Mouse (Mus musculus) frontal cortex, postnatal 14 days (tissue): Measurements from ENCODE around the gene Osbpl8.

Source experiments
- DNase-seq, 2 experiments: peaks; one replicate each; pipeline ENCODE4 v3.0.0; 2022; ENCODE audit warnings: low spot score in 2 of 2

Osbpl8 gene

DNA sequence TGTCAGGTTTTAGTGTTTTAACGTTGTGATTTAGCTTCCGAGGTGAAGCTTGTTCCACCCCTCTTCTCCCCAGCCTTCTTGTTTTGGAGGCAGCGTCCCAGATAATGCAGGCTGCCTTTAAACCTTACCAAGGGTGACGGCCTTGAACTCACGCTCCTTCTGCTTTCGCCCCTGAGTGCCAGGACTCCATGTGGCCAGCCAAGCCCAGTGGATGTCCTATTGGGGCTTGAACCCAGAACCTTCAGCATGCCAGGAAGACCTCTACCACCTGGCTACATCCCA, 70.7 kb downstream of the Osbpl8 start:
- DNase-seq: no peak

DNA sequence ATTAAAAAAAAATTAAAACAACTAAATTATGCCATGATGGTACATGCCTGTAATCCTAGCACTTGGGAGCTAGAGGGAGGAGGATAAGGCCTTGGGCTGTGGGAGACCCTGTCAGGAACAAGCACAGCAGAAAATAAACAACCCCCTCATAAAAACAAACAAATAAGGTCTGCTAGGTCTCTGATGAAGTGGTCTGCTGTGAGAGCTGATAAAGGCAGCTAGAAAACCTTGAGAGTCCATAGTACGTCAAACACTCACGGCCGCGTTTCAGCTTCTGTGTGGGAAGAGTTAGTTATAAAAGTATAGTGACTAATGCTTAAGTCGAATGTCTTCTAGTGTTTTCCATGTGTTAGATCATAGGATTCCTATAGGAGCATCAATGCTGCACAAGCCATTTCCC, 72.9 kb downstream of the Osbpl8 start:
- DNase-seq: no peak

DNA sequence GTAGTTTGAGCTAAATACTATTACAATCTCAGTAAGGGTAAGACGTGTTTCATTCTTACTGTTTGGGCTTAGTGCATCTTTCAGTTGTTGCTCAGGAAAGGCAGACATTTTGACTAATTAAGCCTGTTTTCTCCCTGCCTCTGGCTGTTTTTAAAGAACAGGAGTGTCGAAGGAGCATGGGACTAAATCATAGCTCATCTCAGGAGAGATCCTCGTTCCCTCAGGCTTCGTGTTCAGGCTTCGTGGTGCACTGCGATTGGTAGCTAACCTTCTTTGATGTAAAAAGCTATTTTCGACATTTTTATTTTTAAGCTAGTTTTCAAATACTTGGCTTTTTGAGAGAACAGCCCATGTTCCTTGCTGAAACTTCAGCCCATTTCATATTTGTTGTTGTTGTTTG, 78.1 kb downstream of the Osbpl8 start:
- DNase-seq: no peak

DNA sequence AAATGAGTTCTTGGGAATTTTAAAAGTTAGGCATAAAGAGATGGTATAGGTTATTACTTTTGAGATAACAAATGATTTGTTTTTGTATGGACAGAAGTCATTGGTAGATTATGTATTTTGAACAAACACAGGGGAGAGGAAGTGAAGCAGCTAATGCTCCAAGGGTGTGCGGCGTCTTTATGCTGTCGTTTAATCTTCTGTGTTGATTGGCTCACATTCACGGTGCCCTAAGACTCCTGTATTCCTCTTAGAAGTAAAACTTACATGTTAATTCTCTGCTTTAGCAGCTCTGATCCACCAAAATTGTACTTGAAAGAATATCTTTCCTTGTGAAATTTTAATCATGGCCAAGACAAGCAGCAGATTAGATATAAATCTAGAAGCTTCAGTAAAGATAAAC, 83.1 kb downstream of the Osbpl8 start:
- no peak for DNase-seq

DNA sequence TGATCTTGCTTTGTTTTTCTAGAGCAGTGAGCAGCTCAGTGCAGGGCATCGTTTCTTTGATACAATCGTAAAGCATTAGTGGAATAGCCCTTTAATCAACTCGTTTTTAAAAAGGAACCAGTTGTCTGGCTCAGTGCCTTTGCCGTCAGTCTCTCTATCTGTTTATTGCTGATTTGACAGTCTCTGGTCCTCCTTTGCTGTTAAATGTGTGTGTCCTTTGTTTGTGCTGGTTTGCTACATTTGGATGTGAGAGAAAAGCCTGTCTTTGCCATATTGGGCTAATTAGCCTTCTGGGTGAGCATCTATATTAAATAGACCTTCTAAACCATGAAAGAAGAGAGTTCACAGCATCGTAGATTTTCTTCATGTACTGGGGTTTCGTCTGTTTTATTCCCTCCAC, 83.6 kb downstream of the Osbpl8 start:
- no peak for DNase-seq

DNA sequence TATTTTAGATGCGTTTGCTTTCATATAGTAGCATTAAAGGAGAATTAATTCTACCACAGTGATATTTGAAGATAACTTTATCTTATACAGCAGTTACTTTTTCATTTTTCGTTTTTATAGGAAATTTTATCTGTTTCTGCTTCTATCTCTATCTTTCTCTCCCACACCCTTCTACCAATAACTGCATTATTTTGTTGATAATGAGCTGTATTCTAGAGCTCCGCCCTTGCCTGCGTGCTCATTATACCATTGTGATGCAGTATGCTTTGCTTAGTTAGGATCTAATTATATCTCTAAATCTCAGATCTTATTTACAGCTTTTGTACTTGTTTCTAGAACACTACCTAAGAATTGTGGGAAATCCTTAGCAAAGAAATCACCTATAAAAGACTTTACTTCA, 85.6 kb downstream of the Osbpl8 start:
- DNase-seq: no peak

DNA sequence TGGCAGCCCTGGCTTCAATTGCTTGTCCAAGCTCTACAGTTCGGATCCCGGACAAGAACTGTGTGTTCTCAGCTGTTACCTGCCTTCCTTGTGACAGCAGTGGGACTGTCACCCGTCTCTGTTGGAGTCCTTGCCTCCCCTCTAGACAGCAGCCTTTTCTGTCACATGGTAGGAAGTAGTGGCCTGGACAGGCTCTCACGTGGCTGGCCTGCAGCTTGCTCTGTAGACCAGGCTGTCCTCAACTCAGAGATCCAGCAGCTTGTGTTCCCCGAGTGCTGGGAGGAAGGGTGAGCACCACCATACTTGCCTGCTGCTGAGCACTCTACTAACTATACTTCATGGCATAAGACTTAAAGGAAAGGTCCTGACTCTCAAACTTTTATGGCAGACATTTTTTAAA, 87.1 kb downstream of the Osbpl8 start:
- no peak for DNase-seq

DNA sequence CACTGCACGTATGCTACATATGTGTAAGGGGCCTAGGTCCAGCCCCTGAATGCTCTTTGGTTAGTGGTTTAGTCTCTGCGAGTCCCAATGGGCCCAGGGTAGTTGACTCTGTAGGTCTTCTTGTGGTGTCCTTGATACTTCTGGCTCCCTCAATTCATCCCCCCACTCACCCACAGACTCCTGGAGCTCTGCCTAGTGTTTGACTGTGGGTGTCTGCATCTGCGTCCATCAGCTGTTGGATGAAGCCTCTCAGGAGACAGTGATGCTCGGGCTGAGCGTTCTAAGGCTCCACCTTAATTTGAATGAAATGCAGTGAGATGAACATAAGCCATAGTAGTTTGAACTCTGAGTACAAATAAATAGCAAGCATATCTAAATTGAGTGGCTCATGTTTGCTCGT, 90.7 kb downstream of the Osbpl8 start:
- DNase-seq: no peak

DNA sequence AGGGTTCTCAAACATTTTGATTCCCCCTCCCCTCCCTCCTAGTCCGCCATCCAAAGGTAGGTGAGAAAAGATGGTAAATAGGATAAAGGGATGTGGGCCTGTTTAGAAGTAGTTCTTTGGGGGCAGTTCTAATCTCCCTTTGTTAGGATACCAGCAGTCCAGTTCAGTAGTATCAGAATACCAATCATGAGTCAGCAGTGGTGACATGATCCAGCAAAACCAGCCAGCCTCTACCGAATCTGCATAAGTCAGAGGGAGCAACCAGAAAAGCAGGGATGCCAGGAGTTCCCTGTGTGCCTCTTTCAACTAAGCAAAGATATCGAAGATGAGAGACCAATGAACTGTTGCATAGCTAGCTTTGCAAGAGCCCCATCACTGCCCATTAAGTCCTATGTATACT, 91.6 kb downstream of the Osbpl8 start:
- DNase-seq: no peak

DNA sequence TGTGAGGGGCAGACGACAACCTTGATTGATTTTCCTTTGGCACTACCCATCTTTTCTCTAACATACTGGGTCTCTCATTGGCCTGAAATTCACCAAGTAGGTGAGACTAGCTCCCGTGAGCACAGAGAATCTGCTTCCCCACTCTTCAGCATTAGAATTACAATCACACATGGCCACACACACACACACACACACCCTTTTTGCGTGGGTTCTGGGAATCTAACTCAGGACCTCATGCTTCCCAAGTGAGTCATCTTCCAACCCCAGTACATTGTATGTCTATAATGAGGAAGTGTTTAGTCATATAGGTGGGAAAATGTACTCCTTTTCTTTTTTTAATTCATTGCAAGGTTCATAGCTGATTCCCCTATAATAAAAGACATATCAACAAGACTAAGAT, 92.8 kb downstream of the Osbpl8 start:
- DNase-seq: no peak

DNA sequence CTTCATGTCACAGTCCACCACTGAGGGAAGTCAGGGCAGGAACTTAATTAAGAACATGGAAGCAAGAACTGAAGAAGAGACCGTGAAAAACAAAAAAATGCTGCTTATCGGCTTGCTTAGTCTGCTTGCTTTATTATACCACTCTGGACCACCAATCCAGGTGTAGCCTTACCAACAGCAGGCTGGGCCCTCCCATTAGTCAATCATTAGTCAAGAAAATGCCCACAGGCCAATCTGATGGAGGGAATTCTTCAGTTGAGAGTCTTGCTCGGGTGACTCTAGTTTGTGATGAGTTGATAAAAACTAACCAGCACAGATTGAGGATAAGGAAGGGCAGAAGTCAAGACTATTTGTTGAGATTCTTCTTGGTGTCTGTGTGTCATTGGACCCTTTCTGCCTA, 93.7 kb downstream of the Osbpl8 start:
- no peak for DNase-seq

DNA sequence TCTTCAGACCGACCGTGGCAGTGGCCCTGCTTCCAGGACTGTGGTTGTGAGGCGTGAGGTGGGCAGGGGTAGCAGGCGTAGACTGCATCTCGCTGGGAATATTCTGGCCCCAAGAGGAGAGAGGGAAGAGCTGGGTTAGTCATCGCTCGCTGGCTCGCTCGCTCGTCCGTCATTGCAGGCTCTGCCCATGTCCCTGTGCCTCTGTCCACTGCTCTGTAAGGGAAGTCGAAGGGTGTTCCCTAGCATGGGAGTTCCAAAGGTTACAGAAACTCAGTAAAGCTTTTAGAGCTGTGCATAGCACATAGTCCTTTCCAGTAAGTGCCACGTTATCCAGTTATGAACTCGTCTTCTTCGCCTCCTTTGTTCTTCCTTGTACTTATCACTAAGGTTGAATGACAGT, 107.1 kb downstream of the Osbpl8 start:
- no peak for DNase-seq

DNA sequence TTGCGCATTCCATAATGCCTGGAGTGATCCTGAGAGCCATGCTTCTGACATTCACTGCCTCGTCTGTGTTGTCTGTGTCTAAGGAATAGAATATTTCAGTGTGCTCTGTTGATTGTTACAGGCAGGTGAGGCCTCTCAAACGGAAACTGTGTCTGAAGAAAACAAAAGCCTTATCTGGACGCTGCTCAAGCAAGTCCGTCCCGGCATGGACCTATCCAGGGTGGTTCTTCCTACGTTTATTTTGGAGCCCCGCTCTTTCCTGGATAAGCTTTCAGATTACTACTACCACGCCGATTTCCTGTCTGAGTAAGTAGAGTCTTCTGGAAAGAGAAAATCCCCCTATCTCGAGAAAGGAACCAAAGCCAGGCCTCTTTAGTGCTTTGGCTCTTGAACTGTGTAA, 108.4 kb downstream of the Osbpl8 start:
- no peak for DNase-seq

DNA sequence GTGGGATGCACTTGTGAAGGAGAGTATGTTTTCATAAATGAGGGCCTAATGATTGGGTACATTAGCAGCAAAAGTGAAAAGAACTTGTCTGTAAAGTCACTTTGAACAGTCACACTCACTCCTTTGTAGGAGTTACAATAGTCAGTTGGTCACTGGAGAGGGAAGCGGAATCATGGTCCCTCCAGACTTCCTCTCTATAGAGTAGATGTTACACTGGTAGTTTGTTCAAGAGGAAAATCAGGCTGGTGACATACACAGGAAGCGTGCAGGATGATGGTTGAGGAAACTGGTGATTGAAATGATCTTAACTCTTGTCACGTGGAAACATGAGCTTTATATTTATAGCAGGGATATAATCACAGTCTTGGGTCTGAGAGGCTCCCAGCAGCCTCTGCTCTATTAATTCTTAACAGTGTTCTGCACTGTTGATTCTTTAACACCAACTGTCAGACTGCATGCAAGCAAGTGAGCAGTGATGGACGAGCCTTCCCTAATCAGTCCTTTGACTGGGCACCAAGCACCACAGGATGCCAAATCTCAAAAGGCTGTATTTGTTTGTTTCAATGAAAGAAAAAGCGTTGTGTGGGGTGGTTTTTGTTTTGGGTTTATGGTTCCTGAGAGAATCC, 109.0 kb downstream of the Osbpl8 start:
- no peak for DNase-seq

DNA sequence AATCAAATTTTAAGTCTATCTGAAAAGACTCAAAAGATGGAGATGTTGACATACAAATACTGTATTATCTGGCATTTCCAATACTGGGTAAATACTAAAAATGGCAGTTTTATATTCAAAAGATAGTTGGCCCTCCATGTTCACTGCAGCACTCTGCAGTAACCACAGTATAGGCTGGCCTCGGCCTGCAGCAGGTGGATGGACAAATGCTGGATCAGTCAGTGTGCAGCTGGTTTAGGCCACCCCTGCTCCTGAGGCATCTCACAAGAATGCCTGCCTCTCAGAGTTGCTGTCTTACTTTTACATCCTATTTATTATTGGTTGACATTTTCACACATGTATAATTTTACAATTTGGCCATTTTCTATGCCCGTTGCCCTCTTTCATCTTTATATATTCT, 111.3 kb downstream of the Osbpl8 start:
- no peak for DNase-seq

DNA sequence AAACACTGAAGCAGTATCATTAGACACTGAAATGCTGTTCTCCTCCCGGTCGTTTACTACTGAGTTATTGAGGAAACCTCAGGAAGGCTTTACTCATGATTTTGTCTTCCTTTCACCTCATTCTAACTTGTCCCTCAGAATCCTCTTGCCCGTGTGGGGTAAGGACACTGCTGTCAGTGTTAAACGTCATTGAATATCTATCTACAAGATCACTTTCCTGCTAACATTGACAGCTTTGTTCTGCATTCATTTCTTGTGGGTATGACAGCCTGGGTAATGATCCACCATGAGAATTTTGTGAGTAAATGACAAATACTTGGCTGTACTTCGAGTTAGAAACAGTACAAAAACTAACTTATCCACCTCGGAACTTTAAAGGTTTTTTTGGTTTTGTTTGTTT, 133.1 kb downstream of the Osbpl8 start:
- no peak for DNase-seq

DNA sequence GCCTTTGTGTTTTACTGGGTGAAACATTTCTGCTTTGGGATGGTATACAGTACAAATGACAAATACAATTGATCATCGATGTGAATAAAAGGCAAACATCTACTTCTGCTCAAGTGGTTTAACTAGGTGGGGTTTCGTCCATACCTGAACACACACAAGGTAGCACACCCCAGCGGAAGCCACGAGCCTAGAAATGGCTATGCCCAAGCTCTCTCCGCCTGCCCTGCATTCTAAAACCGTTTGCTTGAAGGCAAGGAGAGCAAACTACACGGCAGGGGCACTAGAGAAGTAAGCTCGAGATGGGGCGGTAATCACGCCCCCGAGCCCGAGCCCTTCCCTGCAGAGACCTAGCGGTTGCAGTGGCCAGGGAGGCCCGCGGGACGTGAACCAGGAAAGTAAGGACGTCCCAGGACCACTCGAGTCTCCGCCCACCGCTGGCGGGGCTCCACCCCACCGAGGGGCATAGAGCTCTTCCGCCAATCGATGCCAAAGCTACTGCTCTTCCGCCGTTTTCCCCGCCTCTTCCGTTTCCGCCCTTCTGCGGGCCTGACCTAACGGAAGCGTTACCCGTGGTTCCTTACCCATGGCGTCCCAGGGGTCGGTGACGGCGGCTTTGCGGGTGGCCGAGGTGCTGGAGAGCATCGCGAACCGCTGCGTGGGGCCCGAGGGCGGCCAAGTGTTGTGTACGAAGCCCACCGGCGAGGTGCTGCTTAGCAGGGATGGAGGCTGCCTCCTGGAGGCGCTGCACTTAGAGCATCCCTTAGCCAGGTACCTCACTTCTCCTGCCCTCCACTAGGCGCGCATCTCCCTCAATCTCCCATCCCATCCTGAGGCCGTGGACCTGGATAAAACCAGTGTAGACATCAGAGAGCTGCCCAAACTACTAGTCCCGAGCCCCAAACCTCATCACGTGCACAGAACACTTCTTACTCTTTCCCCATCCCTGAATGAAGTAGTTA, 133.9 kb downstream of the Osbpl8 start, which contains the start of gene Bbs10:
Bbs10 (plus strand) TSS at position 540 of the 959 bp plus-strand sequence.
- DNase-seq: peak; percentile 87 to 92

DNA sequence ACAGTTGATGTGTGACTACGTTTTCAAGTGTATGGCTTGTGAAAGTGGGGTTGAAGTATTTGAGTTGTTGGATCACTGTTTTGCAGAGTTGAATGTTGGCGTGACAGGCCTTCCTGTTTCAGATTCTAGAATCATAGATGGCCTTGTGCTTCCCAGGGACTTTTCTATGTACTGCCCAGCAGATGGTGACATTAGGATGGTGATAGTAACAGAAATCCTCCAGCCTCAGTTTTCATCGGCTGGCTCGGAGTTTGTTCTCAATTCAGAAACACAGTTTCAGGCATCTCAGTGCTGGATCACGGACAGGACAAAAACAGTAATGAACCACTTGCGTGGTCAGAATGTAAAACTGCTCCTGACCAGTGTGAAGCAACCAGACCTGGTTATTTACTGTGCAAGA, 135.0 kb downstream of the Osbpl8 start:
- peak in 1 of 2 experiments; percentile 17 for DNase-seq

DNA sequence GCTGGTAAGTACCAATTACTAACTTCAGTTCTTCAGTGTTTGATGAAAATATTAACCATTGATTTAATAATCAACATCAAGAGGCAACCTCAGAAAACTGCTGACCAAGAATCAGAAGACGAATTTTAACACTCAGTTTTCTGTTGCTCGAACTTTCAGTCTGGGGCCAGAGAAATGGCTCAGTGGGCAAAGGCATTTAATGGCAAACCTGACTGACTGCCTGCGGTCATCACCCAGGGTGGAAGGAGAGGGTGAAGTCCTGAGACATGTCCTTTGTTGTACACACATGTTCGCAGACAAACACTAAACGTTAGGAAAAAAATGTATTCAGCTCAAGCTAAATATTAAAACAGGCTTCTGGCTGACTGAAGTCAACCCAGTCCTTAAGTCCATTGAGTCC, 136.5 kb downstream of the Osbpl8 start:
- no peak for DNase-seq

DNA sequence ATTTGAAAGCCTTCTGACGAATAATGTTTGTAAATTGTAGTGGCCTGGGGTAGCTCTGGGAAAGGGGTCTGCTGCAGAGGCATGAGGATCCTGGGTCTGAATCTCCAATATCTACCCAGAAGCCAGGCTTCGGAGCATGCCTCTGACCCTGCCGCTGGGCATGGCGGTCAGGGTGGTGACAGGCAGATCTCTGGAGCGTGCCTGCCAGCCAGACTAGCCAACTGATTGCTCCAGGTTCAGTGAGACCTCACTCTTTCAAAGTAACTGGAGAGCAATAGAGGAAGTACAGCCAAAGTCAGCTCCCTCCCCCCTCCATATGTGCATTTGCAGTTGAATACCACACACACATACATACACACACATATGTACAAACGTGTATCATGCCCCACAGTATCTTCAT, 137.9 kb downstream of the Osbpl8 start:
- no peak for DNase-seq

DNA sequence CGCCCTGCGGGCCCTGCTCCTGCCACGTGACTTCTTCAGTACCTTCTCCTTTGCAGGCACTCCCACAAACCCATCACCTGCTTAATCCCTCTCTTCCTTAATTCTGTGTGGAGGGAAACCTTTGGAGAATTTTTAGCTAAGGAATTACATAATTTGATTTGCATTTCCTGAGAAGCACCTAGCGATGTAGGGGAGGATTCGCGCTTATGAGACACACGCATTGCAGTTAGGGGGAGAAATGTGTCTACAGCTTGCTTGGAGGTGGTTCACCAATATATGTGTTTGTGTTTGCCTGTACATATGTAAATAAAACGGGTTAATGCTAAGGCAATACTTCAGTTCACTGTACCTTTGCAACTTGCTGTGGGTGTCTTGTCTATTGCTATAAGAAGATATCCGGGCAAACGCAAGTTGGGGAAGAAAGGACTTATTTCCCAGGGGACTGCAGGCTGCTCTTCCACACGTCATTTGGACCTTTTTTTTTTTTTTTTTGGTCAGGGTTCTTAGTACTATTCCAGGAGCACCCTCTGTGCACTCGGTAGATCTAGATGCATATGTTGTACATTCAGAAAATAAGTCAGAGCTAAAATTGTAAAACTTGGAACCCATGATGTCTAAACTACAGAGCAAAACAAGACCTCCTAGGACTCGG, 144.4 kb downstream of the Osbpl8 start:
- no peak for DNase-seq

DNA sequence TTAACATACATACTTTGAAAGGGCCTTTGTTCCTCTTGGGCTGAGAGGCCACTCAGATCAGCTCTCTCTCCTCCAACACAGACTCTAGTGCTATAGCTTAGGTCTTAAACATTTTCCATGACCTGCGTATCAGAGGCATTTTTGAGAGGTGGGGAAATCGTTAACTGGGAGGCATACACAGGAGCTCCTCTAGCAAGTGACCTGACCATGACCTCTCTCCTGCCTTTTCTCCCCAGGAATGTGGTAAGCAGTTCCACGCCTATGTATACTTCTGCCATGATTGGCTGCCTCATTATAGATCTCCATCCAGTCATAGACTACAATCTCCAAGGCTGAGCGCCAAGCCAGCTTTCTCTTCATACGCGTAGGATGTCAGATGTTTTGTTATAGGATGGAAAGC, 148.7 kb downstream of the Osbpl8 start:
- no peak for DNase-seq
